Mouse (Mus musculus) yolk sac, embryonic 10.5 days (tissue): Measurements from ENCODE around the gene Amt.
"Not testable (repeated sequence)": the region's sequence is repeated elsewhere in the genome, so short reads cannot be mapped to it uniquely, and the experiment has no call there.

ENCODE experiments used
- DNase-seq: peaks from one replicate; pipeline ENCODE4 v3.0.0-alpha.2; 2017; ENCODE audit warnings: low spot score

The Amt gene

GRCm38 (mm10) chr9:108296453-108297355 lies at the start of gene Amt:
Gene Amt (plus strand): TSS chr9:108296853.
- DNase-seq, result peak; percentile 91

DNA sequence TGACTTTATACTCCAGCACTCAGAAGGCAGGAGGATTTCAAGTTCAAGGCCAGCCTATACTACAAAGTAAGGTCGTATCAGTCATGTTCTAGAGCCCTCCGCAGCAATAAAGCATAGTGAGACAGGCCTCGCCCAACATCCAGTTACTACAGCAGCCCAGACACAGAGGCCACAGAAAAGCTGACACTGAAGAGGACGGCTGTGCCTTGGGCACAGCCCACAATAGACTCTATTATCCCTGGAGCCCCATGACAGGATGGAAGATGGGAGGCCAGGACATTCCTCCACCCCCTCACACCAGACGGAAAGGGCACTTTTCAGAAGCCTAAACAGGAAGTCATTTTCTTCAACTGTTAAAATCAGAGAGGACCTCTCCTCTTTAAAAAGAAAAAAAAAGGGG lies 47.7 kb upstream of the Amt start:
- DNase-seq, result no peak

DNA sequence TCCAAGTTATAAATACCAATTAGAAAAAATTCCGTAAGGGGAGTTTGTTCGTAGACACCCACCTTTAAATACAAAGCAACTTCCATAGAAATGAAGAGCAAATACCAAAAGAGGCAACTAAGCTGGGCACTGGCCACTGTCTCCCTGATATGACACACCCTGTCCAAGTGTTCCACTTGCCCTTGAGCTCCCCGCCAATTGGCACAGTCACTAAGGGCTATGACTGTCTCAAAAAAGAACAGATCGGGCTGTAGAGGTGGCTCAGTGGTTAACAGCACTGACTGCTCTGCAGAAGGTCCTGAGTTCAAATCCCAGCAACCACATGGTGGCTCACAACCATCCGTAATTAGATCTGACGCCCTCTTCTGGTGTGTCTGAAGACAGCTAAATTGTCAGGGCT lies 44.8 kb upstream of the Amt start:
- no peak for DNase-seq

DNA sequence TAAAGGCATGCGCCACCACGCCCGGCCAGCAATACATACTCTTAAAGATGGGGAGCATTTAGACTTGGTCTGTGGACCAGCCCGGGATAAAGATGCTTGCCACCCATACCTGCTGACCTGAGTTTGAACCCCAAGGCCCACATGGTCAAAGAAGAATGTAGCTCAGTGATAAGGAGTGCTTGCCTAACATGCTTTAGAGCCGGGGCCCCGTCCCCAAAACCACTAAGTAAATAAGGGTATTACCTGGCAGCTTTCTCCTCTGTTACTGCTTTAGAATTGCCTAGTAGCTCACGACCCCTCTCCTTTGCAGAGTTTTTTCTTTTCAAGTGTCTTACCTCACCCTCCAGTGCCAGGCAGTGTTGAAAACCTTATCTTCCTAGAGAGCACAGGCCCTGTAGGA lies 43.9 kb upstream of the Amt start:
- no peak for DNase-seq

DNA sequence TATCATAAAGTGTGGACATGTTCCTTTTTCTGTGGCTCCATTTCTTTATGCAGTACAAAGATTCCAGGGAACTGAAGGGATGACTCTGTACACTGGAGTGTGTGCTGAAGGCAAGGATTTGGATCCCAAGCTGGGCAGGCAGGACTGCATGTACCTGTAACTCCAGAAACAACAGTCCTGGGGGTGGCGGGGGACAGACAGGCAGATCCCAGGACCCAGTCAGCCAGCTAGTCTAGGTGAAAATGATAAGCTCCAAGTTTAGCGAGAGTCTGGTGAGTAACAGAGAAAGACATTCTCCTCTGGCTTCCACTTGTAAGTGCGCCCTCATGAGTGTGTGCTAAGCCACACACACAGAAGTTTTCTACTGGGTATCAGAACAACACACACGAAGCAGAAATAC lies 36.1 kb upstream of the Amt start:
- DNase-seq, result no peak

DNA sequence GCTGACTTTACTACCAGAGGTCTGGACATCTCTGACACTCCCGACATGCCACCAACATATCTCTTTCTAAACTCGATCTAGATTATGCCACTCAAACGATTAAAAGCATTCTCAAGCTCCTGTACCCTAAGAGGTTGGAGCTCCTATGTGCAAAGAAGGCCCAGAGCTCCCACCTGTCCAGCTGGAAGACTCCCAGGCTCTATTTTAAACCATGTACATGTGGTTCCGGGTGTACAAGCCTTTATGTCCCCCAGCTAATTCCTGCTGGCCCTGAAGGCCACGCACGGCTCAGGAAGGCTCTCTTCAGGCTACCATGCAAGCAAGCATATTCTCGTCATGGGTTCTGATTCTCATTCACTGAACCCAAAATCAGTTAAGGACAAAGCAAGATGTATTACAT lies 34.8 kb upstream of the Amt start:
- no peak for DNase-seq

DNA sequence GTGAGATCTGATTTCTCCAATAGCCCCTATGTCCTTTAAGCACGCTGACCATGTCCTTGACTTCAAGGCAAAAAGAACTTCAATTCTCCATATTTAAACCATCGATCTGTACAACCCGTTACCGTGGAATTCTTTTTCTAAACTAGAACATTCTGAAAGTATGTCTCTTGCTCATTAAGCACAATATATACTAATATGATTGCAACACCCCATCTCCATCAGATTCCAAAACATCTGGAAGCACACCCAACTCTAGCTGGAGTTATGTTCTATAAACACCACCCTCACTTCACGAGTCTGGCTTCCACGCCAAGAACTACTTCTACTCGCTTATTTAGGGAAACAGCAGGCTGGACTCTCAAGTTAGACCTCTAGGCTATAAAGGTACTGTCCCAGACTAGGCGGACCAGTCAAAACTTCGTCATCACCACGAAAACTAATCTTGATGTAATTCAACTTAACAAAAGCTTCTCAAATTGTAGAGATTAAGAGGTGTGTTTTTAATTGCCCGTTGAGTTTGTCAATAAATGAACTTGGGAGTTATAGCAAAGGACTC lies 34.1 kb upstream of the Amt start:
- DNase-seq, result no peak

DNA sequence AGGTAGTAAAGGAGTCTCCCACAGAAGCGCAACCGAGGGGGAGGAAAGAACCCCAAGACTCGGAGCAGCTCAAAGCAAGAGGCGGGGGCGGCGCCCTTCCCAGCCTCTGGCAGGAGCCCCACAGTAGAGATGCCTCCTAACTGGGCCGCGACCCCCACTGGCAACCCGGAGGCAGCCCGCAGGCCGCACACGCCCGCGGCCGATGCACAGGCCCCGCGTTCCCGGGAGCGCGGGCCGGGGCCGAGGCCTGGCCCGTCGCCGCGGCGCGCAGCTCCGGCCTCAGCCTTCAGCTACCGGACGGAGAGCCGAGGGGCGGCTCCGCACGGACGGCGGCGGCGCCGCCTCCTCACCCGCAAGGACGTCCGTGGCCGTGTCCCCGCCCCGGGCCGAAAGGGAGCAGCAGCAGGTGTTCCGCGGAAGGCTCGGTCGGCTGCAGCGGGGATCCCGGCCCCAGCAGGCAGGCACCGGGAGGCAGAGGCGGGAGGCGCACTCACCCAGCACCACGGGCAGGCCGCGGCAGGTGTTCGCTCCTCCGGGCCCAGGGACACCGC lies 33.4 kb upstream of the Amt start:
- no peak for DNase-seq

- DNase-seq, result peak; percentile 100
Measured at GRCm38 (mm10) chr9:108263690-108264190, 32.9 kb upstream of the Amt start, which contains the start of gene Dag1. Gene Dag1 (minus strand): TSS chr9:108263958.

- DNase-seq, result peak; percentile 73
Measured at GRCm38 (mm10) chr9:108264191-108264921, 32.3 kb upstream of the Amt start.

GRCm38 (mm10) chr9:108266261-108266935 lies 30.3 kb upstream of the Amt start:
- no peak for DNase-seq

DNA sequence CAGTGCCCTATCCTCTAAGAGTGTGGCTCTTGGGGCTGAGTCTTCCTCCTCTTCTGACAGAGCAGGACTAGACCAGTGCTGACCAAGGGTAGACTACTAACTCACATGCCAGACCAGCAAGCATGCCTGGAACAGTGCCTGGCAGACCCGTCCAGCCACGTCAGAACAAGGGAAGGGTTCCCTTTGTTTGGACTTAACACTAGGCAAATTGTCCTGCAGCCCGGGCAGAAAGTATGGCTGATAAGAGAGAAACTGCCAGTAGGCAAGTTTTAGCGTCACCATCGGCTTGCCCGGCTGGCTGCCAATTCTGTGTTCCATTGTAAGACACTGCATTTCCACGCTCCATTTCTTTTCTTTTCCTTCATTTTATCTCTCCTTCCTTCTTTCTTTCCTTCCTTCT lies 29.0 kb upstream of the Amt start:
- DNase-seq, result no peak

- not testable (repeated sequence) for DNase-seq
Measured at GRCm38 (mm10) chr9:108268701-108269100, 28.0 kb upstream of the Amt start.

DNA sequence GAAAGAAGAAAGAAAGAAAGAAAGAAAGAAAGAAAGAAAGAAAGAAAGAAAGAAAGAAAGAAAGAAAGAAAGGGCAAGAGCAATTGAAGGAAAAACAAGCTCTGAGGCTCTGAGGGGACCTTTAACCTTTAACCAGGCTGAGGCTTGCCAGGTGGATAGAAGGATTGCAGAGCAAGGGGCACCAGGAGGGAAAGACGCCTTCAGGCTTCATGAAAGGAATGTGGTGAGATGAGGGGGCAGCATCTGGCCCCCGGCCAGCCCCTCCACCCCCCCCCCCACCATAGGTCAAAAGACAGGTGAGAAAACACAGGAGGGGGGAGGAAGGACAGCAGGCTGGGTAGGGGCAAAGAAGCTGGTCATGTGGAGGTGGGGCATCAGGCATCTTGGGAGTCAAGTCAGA lies 24.7 kb upstream of the Amt start:
- peak; percentile 55 for DNase-seq

DNA sequence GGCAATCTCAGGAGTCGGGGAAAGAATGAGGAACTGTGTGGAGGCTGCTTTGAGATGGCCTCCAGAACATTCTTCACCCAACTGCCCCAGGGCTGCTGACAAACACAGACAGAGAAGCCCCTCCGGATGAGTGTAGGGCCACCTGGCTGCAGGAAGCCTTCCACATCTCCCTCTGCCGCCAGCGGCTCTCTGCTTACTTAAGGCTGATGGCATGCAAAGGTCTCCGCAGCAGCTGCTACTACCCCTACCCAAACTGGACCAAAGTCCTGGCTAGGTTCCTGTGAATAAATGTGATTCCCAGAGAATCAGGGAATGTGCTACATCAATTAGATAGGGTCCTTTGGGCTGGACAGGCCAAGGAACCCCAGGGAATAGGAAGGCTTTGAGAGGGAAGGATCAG lies 24.0 kb upstream of the Amt start:
- DNase-seq, result peak; percentile 13

- DNase-seq, result no peak
Measured at GRCm38 (mm10) chr9:108273485-108273884, 23.2 kb upstream of the Amt start.

DNA sequence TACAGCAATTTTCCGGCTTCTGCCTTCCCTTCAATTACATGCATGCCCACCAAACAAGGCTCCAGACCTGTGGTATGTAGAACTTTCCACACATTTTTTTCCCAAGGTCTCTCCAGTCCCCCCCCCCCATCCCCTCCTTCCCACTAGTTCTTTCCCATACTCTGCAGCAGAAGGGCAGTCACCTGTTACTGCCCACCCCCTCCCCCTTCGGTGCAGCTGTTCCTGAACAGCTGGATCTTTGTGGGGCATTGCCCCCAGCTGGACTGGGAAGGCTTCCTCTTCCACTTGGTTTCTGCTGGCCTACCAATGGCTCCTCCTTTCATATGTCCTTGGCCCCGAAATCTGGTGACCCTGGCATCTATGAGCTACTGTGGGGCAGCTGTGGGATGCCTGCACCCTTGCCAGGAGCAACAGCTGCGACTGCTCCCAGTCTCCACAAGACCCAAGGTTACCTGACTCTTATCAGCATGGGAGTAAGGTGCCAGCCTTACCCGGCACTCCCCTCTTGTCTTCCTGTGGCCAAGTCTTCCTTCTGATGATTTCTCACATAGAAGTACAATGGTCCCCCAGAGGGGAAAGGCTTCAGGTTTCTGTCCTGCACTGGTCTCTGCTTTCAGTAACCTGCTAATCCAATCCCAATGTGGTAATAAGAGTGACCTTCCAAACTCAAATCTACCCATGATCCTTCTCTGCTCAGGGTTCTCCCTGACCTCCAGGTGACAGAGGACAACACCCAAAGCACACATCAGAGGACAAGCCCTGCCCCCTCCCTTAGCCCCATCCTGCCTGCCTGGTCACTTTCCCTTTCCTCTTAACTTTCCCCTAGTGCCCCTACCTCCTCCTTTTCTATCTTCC lies 21.9 kb upstream of the Amt start:
- no peak for DNase-seq

DNA sequence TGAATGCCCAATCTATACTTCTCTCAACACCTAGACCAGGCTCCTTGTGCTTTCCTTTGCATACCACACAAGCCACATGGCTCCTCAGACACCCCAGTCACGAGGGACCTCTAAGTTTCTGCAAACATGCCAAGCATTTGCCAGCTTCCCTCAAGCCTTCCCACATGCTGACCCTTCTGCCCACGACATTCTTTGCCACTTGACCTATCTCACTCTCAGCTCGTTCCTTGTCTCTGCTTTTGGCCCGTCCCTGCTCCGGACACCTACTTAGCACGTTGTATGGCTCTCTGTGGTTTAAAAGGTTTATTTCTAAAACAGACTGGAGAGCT lies 21.4 kb upstream of the Amt start:
- no peak for DNase-seq

DNA sequence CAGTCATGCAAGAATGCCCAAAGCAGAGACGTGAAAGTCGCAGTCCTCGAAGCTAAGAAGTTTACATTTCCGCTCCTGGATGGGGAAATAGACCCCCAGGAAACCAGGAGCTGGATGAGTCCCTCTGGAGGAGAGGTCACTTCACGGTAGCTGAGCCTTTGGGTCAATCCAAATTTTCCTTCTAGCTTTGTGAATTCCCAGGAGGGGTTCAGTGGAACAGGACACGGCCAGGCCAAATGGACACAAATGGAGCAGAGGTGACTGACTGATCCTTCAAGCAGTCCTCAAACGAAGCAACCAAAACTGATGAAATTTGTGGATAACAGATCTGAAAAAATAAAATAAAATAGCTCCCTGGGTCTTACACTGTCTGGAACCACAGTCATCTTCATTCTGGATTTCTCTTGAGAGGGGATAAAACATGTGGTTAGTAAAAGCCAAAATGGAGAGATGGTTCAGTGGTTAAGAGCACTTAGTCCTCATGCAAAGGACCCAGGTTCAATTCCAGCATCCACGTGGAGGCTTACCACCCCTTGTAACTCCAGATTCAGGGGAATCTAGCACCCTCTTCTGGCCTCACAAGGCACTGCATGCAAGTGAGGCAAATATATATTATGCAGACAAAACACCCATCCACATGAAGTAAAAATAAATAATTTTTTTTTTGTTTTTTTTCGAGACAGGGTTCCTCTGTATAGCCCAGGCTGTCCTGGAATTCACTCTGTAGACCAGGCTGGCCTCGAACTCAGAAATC lies 17.8 kb upstream of the Amt start:
- peak; percentile 9 for DNase-seq

DNA sequence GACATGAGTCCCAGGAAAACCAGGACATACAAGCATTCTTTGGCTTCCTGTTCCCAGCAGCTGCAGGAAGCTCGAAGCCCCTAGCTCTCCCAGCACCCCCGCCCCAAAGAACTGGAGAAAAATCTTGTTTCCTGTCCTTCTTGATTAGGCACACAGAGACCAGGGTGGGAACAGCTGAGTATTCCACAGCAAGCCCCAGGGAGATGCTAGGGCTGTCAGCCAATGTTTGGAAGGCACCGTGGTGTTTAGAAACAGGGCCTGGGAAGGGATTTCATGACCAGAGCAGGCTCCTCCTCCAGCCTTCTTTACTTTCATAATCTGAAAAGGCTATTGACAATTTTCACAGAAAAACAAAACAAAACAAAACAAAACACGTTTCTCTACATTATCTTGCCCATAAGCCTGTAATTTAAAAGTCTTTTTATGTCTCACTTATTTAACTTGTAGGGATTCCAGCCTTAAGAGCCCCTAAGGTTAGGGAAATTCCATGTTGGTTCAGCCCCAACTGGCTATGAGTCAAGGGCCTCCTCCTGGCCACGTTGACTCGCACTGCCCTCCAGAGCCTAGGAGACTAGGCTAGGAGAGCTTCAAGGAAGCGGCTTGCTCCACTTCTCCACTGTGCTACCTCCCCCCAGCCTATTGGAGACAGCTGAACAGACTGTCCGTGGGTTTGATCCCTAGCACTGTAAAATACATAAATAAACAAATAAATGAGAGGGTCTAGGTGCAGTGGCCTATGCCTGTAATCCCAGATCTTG lies 16.4 kb upstream of the Amt start:
- no peak for DNase-seq
